Mouse (Mus musculus) bone marrow, adult 2 months (tissue): ENCODE data around the gene Supt4a.

ENCODE experiments used
- CTCF ChIP-seq: fragments of 200-500 bp; IDR thresholded peaks from 2 replicates; pipeline ENCODE4 v1.5.1; 2011; ENCODE audit warnings: low read length, control low read depth; ENCODE audit not compliant: control insufficient read depth, insufficient read depth
- POLR2A ChIP-seq: fragments of 200-500 bp; IDR thresholded peaks from 2 replicates; pipeline ENCODE4 v1.6.1; 2011; ENCODE audit warnings: low read depth, mild to moderate bottlenecking, control low read depth, low read length, borderline replicate concordance; ENCODE audit not compliant: control insufficient read depth

- no peak for TF ChIP-seq CTCF
- no peak for TF ChIP-seq POLR2A
These were observed 16.6 kb downstream of the Supt4a start for GRCm38 (mm10) chr11:87753891-87754501.
